Mouse (Mus musculus) liver, embryonic 14.5 days (tissue): ENCODE measurements around the gene B4galt3.

Experiments
- CTCF ChIP-seq: IDR thresholded peaks from 2 replicates; pipeline ENCODE4 v1.5.1; 2016; ENCODE audit warnings: antibody characterized with exemption, low read depth, control low read depth
- EP300 ChIP-seq: IDR thresholded peaks from 2 replicates; pipeline ENCODE4 v1.6.1; 2016; ENCODE audit warnings: antibody characterized with exemption, low read depth

DNA sequence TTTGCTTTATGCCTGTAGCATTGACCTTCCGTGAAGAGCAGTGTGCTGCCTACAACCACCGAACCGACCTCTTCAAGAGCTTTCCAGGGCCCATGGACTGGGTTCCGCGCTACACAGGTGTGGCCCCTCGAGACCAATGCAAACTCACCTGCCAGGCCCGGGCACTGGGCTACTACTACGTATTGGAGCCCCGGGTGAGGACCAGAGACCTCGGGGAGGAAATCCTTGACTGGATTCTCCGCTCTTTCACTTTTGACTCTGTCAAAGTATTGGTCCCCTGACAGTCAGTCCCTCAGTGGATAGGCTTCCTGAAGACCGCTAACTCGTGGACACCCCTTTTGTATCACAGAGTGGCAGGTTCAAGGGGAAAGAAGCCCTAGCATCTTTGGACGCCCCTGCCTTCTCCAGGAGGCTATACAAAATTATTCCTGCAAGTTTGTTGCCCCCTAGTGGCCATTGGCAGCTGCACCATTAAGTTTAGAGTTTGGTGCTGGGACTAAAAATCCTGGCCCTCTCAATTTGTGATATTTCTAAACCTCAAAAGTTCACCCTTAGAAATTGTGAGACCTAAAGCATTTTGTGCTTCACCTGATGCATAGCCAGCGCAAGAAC, 13.1 kb upstream of the B4galt3 start:
- TF ChIP-seq EP300 = no peak
- TF ChIP-seq CTCF = peak; percentile 85
